Mouse (Mus musculus) bone marrow macrophage, adult 2 months (primary cell): ENCODE measurements at regions not wholly inside any gene's neighbourhood (a gene's known extent, or its start where the extent isn't known, plus 50 kb on each side); places are given as distances from the start of the nearest gene placed in this dataset.
"Not testable (repeated sequence)": the region's sequence is repeated elsewhere in the genome, so short reads cannot be mapped to it uniquely, and the experiment has no call there.

ENCODE experiments used
- H3K27ac ChIP-seq: 2 replicates; pipeline ENCODE4 v1.5.1; 2012; ENCODE audit warnings: low read depth, low read length; ENCODE audit not compliant: insufficient read depth
- H3K4me1 ChIP-seq: 2 replicates; pipeline ENCODE4 v1.6.1; 2012; ENCODE audit warnings: low read length; ENCODE audit not compliant: control insufficient read depth, insufficient read depth
- H3K4me3 ChIP-seq: 2 replicates; pipeline ENCODE4 v1.5.1; 2012; ENCODE audit warnings: mild to moderate bottlenecking, low read length, moderate library complexity; ENCODE audit not compliant: insufficient read depth
- CTCF ChIP-seq: IDR thresholded peaks from 2 replicates; pipeline ENCODE4 v1.5.1; 2012; ENCODE audit warnings: low read depth, mild to moderate bottlenecking, low read length, moderate library complexity
- POLR2A ChIP-seq: IDR thresholded peaks from 2 replicates; pipeline ENCODE4 v1.6.1; 2012; ENCODE audit warnings: mild to moderate bottlenecking, low read depth, low read length, borderline replicate concordance

DNA sequence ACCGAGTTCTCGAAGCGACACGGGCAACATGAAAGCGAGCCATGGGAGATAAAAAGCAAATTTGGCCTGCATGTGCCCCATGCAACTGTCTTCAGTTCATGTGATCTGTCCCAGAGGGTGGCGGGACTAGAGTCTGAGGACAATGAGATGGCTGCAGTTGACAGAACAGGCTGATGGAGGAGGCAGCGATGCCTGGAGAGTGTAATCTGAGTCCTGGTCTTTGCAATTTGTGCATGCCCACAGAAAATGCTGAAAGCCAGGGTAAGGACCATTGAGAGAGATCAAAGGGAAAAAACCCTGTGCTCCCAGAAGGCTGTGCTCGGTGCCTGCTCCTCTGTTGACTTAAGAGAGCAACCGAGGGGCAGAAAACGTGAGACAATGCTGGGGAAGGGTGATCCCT lies 624.8 kb upstream of the BB014433 start:
- Histone ChIP-seq H3K4me3 (no peak overlapping the region), H3K27ac (no peak overlapping the region), H3K4me1 (no peaks in the 10 kb centered on the region)
- TF ChIP-seq CTCF (no peak), POLR2A (no peak)

DNA sequence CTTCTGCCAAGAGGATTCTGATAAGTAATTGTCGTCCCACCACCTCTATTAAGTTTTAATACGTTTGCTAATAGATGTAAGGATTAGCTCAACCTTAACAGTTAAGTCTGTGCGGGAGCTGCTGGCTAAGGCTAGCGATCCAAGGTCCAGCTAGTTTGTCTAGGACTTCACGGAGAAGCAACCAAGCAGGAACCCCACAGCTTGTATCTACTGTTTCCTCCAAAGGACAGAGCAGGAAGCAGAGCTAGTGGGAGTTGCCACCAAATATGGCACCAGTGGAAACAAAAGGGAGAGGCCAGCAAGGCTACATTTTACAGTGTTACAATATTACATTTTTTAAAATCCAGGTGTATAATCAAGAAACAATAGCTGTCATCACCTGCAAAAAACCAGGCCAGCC lies 624.4 kb upstream of the BB014433 start:
- TF ChIP-seq POLR2A (no peak), CTCF (no peak)
- Histone ChIP-seq H3K4me3 (no peak overlapping the region), H3K27ac (no peak overlapping the region), H3K4me1 (no peaks in the 10 kb centered on the region)

DNA sequence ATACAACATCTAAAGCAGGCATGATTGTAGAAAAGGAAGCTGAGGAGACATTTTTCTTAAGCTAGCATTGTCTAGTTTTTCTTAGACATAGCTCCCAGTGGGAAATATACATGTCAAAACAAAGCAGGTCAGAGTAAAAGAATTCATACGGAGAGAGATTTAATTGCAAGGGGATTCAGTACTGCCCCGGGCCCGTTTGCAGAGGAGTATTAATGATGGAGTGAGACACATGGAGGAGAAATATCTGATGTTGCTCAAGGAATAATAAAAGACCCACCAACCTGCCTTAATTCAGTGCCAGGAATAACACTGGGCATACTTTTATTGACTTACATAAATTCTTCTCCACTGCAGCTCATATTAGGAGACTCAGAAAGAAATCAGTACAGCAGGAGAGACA lies 623.6 kb upstream of the BB014433 start:
- Histone ChIP-seq H3K27ac (no peak overlapping the region), H3K4me3 (no peak overlapping the region), H3K4me1 (no peaks in the 10 kb centered on the region)
- TF ChIP-seq CTCF (no peak), POLR2A (no peak)

DNA sequence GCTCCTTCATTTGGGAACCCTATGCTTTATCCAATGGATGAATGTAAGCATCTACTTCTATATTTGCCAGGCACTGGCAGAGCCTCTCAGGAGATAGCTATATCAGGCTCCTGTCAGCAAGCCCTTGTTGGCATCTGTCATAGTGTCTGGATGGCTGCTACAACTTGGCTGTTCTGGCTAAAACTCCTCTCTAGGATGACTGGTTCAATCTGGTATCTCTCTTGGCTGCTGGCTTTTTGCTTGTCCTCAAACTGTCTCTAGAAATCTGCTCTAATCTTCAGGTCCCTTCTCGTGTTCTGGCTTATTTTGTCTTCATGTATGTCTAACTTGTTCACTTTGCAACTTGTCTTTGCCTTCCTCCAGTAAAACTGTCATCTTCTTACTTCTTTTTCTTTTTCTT lies 614.7 kb upstream of the BB014433 start:
- Histone ChIP-seq H3K27ac (no peak overlapping the region), H3K4me1 (no peaks in the 10 kb centered on the region), H3K4me3 (no peak overlapping the region)
- no peak for TF ChIP-seq POLR2A
- no peak for TF ChIP-seq CTCF

DNA sequence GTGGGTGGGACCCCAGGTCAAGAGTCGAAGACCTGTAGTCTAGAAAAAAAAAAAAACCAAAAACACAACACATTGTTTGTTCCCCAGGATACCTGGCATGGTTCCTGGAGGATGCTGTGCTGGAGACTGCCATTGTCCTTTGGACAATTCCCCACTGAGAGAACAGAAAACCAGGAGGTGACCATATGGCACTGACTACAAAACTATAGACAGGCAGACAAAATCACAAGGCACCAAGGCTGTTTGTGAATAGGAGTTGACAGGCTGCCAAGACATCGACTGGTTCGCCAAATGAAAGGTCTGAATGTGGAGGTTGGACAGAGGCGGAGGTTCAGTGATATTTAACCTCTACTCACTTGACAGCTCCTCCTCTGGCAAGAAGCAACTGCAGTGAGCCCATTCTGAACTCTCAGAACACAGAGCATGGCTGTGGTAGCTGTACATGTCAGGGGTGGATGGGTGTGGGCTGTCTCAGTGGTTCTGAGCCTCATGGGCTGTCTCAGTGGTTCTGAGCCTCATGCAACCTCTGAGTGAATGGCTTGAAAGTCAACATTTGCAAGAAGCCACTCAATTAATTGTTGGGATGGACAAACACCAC lies 589.0 kb upstream of the BB014433 start:
- no peak for TF ChIP-seq CTCF
- no peak for TF ChIP-seq POLR2A
- no peak overlapping the region for H3K4me3 ChIP-seq
- H3K27ac ChIP-seq, result no peak overlapping the region
- H3K4me1 ChIP-seq, result no peaks in the 10 kb centered on the region

DNA sequence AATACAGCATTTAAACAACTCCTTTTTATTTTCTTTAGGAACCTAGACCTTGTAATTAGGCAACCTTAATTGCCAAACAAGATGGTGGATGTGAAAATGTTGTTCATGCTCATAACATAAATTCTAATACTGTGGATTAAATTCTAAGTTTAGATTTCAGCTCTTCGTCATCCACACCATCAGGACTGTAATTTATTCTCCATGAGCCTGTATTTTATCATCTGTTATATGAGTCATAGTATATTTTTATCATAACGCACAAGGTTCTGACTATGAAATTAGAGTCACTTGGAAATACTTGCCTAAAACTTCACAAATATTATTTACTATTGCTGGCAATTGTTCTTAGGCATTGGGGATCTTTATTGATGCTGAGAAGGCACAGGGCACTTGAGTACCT lies 582.7 kb upstream of the BB014433 start:
- TF ChIP-seq CTCF (no peak), POLR2A (no peak)
- Histone ChIP-seq H3K4me1 (no peaks in the 10 kb centered on the region), H3K4me3 (no peak overlapping the region), H3K27ac (no peak overlapping the region)

DNA sequence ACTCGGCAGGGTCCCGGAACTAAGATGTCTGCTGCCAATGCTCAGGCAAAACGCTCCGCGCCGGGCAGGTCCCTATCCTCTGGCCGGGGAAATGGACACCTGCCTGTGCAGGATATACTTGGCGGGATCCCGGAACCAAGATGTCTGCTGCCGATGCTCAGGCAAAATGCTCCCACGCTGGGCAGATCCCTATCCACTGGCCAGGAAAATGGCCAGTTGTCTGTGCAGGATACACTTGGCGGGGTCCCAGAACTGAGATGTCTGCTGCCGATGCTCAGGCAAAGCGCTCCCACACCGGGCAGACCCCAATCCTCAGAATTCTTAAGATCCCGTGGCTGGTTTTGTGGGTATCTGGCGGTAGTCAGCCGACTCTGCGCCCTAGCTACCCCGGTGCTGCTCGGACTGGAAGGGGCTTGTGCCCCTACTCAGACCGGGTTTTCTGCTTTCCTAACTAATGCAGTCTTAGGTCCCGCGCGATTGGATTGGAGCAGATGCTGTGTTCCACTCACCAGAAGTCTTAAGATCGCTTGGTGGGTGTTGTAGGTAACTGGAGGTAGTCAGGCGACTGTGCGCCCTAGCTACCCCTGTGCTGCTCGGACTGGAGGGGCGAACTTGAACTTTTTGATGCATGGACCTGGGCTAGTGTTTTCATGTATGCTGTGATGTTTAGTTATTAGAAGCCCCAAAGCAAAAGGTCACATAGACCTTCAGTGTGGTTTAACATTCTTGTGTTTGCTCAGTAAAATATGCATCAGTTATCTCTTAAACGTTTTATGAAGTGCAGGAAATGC lies 577.9 kb upstream of the BB014433 start:
- H3K4me1 ChIP-seq, H3K4me3 ChIP-seq, H3K27ac ChIP-seq: not testable (repeated sequence)

DNA sequence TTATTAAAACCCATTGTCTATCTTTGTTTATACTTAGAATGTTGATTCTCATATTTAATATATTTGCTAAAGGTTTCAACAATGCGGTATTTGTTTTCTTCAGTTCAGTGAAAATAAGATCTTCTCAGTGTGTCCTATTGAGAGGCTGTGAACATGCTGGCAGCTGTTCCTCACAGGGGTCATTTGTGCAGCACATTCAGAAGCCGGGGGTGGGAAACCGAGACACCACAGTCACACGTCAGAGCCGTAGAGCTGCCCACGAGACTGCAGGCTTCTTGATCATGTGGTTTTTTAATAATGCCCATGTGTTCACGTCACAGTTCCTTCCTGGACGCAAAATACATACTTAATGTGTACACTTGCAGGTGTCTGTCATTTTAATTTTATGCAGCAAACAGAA lies 564.3 kb upstream of the BB014433 start:
- Histone ChIP-seq H3K27ac (no peak overlapping the region), H3K4me1 (no peaks in the 10 kb centered on the region), H3K4me3 (no peak overlapping the region)
- TF ChIP-seq CTCF (no peak), POLR2A (no peak)

DNA sequence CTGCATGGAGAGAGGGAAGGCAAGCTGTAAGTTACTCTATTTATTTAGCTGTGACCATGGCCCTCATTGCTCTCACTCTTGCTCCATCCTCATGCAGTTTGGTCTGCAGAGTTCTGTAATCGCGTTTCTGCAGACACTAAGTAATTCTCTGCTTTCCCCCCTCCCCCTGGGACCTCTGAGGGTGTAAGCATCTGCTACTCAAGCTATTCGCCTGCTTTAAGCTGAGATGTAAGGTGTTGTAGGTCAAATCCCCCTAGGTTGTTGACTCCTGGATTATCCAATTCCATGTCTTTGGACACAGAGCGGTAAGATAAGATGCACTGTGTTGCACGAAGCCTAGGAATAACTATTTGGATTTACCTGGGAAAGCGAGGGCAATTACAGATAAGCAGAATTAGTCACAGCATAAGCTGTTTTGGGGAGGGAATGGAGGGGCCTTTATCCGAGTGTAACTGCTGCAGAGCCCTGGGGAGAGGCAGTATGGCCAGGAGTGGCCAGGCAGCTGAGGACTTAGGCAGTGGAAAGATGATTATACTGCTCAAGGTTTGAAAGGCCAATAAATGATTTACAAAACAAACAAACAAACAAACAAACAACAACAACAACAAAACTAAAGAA lies 561.8 kb upstream of the BB014433 start:
- H3K4me3 ChIP-seq, result no peak overlapping the region
- H3K27ac ChIP-seq, result no peak overlapping the region
- TF ChIP-seq POLR2A, result no peak
- TF ChIP-seq CTCF, result no peak
- H3K4me1 ChIP-seq, result no peaks in the 10 kb centered on the region

DNA sequence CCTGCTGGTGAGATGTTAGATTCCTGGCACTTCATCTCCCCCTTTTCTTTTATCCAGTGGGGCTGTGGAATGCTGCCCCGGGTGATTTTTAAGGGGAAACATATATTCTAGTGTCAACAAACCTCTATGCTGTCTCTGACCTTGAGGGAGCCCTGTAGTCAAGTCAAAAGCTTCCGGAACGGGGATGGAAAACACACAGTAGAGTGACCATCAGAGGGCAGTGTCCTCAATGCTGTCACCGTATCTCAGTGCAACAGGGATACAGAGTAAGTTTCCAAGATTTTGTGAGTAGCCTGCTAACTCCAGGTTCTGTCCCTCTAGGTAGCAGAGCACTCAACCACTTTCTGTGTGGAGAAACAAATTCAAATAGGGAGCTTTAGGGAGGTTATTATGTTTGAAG lies 555.7 kb upstream of the BB014433 start:
- H3K27ac ChIP-seq, result no peak overlapping the region
- H3K4me1 ChIP-seq, result no peaks in the 10 kb centered on the region
- H3K4me3 ChIP-seq, result no peak overlapping the region
- no peak for TF ChIP-seq CTCF
- no peak for TF ChIP-seq POLR2A

DNA sequence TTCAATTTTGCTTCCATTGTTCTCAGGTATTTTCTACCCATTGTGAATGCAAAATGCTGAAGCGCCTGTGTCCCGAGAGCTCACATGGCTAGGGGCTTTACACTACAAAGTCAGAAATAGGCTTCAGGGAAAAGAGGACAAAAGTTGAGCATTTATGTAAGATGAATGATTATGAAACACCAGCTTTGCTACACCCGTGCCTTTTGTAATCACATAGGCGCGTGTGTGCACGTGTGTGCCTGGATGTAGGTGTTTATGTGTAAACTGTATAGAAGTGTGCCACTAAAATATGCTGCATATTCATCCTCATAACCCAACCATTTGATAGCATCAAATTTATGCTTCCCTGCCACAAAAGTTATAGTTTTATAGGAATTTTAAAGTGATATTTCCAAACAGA lies 547.2 kb upstream of the BB014433 start:
- TF ChIP-seq POLR2A, result no peak
- no peak for TF ChIP-seq CTCF
- no peaks in the 10 kb centered on the region for H3K4me1 ChIP-seq

More for the DNA sequence above, 547.2 kb upstream of the BB014433 start:
- H3K27ac ChIP-seq, result no peak overlapping the region
- H3K4me3 ChIP-seq, result no peak overlapping the region
